Mouse (Mus musculus) embryonic facial prominence, embryonic 12.5 days (tissue): ENCODE measurements around the gene Iqsec1. TPM values are rescaled to one million over a fixed set of nuclear protein-coding genes. Genes with fewer than 3 reads are reported as not detected.

Experiments
- ATAC-seq: fragments of 200-750 bp; cut with Nextera tagmentation; 2 replicates; pipeline ENCODE4 v1.8.0; 2017; ENCODE audit not compliant: insufficient number of reproducible peaks, insufficient read depth, low FRiP score, low TSS enrichment
- H3K27ac ChIP-seq: fragments of 300-500 bp; sonication (generic); 2 replicates; pipeline ENCODE4 v1.5.1; 2016; ENCODE audit warnings: mild to moderate bottlenecking
- H3K27me3 ChIP-seq: fragments of 300-500 bp; sonication (generic); 2 replicates; pipeline ENCODE4 v1.6.1; 2016; ENCODE audit warnings: mild to moderate bottlenecking, moderate library complexity
- H3K36me3 ChIP-seq: fragments of 300-500 bp; sonication (generic); 2 replicates; pipeline ENCODE4 v1.6.1; 2016; ENCODE audit warnings: mild to moderate bottlenecking
- H3K4me1 ChIP-seq: fragments of 300-500 bp; sonication (generic); 2 replicates; pipeline ENCODE4 v1.6.1; 2016
- H3K4me2 ChIP-seq: fragments of 300-500 bp; sonication (generic); replicated peaks from 2 replicates; pipeline ENCODE4 v1.6.1; 2016; ENCODE audit warnings: mild to moderate bottlenecking, moderate library complexity
- H3K4me3 ChIP-seq: fragments of 300-500 bp; sonication (generic); 2 replicates; pipeline ENCODE4 v1.5.1; 2016; ENCODE audit warnings: mild to moderate bottlenecking
- H3K9ac ChIP-seq: fragments of 300-500 bp; sonication (generic); 2 replicates; pipeline ENCODE4 v1.6.1; 2016; ENCODE audit warnings: mild to moderate bottlenecking, moderate library complexity
- H3K9me3 ChIP-seq: fragments of 300-500 bp; sonication (generic); 2 replicates; pipeline ENCODE4 v1.6.1; 2016; ENCODE audit warnings: mild to moderate bottlenecking, moderate library complexity
- WGBS: fragments of 180-500 bp; shearing (Covaris S2); methylation state at CpG from one replicate; pipeline ENCODE4 v1.1.7; 2016; 5-methylcytosine and 5-hydroxymethylcytosine counted together
- polyA plus RNA-seq: library from polyadenylated mRNA; unstranded; fragments of >200 nt; fragmentation: Nextera tagmentation; extraction: Ambion mirVana; gene quantifications from 2 replicates; pipeline ENCODE4 v1.2.1, GENCODE M21; 2016

The Iqsec1 gene
- polyA plus RNA-seq, 1 experiment from 2014 or later = 11.0 TPM

DNA sequence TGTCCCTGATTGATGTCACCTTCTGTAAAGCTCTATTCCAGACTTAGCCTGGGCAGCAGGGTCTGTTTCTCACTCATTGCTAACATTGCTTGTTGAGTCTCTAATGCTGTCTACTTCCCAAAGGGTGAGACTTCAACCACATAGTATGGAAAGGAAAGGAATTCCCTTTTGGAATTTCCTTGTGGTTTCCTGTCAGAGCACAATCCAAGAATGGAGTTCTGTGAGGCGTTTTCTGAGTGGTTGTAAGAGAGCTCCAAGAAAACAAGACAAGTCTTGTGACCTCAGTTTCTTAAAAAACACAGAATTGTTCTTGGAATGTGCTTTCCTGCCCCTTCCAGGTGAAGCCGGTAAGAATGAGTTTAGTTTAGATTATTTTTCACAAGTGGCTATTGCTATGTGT, 37.5 kb downstream of the Iqsec1 start:
- peaks cover 2% of the 10 kb centered on the region; the same call in 1 of the 2 replicates for H3K4me1 ChIP-seq
- H3K36me3 ChIP-seq = no peaks in the 10 kb centered on the region
- no peak overlapping the region for H3K4me3 ChIP-seq
- no peaks in the 10 kb centered on the region for H3K27me3 ChIP-seq
- H3K4me2 ChIP-seq = no peak overlapping the region
- no peaks in the 10 kb centered on the region for H3K9me3 ChIP-seq
- no peak overlapping the region for H3K9ac ChIP-seq
- no peak overlapping the region for H3K27ac ChIP-seq
- ATAC-seq = no peak
- WGBS = 62% methylated on average over 2 of the region's 2 CpGs

DNA sequence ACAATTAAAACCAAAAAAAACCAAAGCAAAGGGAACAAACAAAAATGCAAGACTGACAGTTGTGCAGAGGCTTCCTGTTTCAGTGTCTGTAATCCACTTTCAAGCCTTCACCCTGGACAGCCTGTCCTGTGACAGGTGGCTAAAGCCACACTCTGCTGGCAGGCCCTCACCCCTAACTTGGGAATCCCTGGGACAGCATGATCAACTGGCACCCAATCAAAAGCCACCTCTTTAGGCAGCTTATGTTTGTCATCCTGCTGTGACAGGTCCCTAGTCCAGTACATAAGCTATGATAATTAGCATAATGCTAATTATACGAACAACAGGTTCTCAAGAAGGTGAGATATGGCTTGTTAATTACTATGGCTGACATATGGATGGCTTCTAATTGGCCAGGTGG, 40.4 kb downstream of the Iqsec1 start:
- no peak for ATAC-seq
- no peak overlapping the region for H3K27ac ChIP-seq
- H3K9ac ChIP-seq = no peak overlapping the region
- no peak overlapping the region for H3K4me3 ChIP-seq
- no peak overlapping the region for H3K4me2 ChIP-seq
- no peaks in the 10 kb centered on the region for H3K36me3 ChIP-seq
- 80% methylated on average over 1 of the region's 1 CpGs for WGBS
- no peaks in the 10 kb centered on the region for H3K9me3 ChIP-seq
- H3K4me1 ChIP-seq = peaks cover 5% of the 10 kb centered on the region; the same call in 1 of the 2 replicates
- H3K27me3 ChIP-seq = no peaks in the 10 kb centered on the region

GRCm38 (mm10) chr6:90945560-90946230, 42.8 kb downstream of the Iqsec1 start:
- Histone ChIP-seq H3K9me3 (no peaks in the 10 kb centered on the region), H3K4me2 (no peak overlapping the region), H3K36me3 (no peaks in the 10 kb centered on the region), H3K27ac (no peak overlapping the region), H3K9ac (no peak overlapping the region), H3K4me1 (peaks cover 9% of the 10 kb centered on the region; the same call in 1 of the 2 replicates), H3K27me3 (no peaks in the 10 kb centered on the region), H3K4me3 (no peak overlapping the region)
- WGBS = 53% methylated on average over 2 of the region's 2 CpGs
- 0 out of 2 replicates have a peak, but pooled peaks have one; percentile 28 for ATAC-seq

GRCm38 (mm10) chr6:90941257-90941656, 47.2 kb downstream of the Iqsec1 start:
- ATAC-seq = no peak
- H3K9ac ChIP-seq = no peak overlapping the region
- no peaks in the 10 kb centered on the region for H3K27me3 ChIP-seq
- WGBS = 39% methylated on average over 3 of the region's 3 CpGs
- H3K4me1 ChIP-seq = peaks cover 14% of the 10 kb centered on the region
- no peak overlapping the region for H3K4me3 ChIP-seq
- no peaks in the 10 kb centered on the region for H3K36me3 ChIP-seq
- H3K9me3 ChIP-seq = no peaks in the 10 kb centered on the region
- no peak overlapping the region for H3K27ac ChIP-seq
- no peak overlapping the region for H3K4me2 ChIP-seq

- Histone ChIP-seq H3K9ac (no peak overlapping the region), H3K4me3 (no peak overlapping the region), H3K4me1 (peaks cover 5% of the 10 kb centered on the region), H3K27me3 (no peaks in the 10 kb centered on the region), H3K36me3 (no peaks in the 10 kb centered on the region), H3K27ac (no peak overlapping the region), H3K4me2 (no peak overlapping the region), H3K9me3 (no peaks in the 10 kb centered on the region)
- ATAC-seq = no peak
- 90% methylated on average over 3 of the region's 3 CpGs for WGBS
Measured at GRCm38 (mm10) chr6:90933656-90934055, 54.8 kb downstream of the Iqsec1 start.

- Histone ChIP-seq H3K36me3 (no peaks in the 10 kb centered on the region), H3K4me2 (no peak overlapping the region), H3K27ac (no peak overlapping the region), H3K9me3 (no peaks in the 10 kb centered on the region), H3K4me3 (no peak overlapping the region), H3K9ac (no peak overlapping the region), H3K27me3 (no peaks in the 10 kb centered on the region), H3K4me1 (0 out of 2 replicates have a peak, but pooled peaks cover 6% of the 10 kb centered on the region)
- no peak for ATAC-seq
- 71% methylated on average over 2 of the region's 2 CpGs for WGBS
Measured at GRCm38 (mm10) chr6:90928806-90929205, 59.7 kb downstream of the Iqsec1 start.

DNA sequence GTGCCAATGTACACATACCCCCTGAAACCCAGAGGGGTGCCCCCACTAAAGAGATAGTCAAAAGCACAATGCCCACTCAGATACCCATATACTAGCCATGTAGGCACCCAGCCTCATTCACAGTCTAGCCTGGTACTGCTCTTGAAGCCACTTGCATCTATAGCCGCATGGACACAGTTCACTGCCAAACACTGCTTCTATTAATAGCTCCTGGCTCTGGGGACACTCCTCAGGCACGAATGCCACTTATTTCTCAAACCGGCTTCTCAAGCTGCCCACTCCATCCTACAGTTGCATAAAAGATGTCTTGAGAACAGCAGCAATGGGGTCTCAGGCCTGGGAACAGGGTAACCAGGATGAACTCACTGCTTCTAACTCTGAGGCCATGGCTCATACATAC, 63.0 kb downstream of the Iqsec1 start:
- H3K9ac ChIP-seq = no peak overlapping the region
- H3K27me3 ChIP-seq = no peaks in the 10 kb centered on the region
- WGBS = 81% methylated on average over 3 of the region's 3 CpGs
- H3K4me1 ChIP-seq = peaks cover 9% of the 10 kb centered on the region
- H3K4me3 ChIP-seq = no peak overlapping the region
- ATAC-seq = no peak
- H3K27ac ChIP-seq = no peak overlapping the region
- H3K36me3 ChIP-seq = no peaks in the 10 kb centered on the region
- H3K9me3 ChIP-seq = no peaks in the 10 kb centered on the region
- no peak overlapping the region for H3K4me2 ChIP-seq

DNA sequence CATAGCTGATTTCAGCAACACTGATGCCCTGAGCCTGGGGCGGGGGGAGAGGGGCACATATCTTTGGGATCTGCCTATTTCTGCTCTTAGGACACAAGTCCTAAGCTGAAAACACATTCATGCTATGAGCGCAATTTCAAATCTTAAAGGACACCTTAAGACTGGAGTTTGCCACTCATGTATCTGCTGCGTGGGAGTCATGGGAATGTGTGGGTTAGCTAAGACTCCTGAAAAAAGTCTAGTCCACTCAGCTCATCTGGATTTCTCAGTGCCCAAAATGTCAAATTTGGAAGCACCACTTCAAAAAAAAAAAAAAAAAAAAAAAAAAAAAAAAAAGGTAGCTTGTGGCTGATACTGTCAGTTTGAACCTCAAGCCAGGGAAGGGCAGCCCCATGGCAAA, 63.7 kb downstream of the Iqsec1 start:
- H3K4me1 ChIP-seq = peaks cover 16% of the 10 kb centered on the region

GRCm38 (mm10) chr6:90924379-90924778, 64.1 kb downstream of the Iqsec1 start:
- H3K9ac ChIP-seq = no peak overlapping the region
- no peak for ATAC-seq
- peaks cover 20% of the 10 kb centered on the region for H3K4me1 ChIP-seq
- no peaks in the 10 kb centered on the region for H3K36me3 ChIP-seq
- no peak overlapping the region for H3K4me2 ChIP-seq
- H3K4me3 ChIP-seq = no peak overlapping the region
- no peaks in the 10 kb centered on the region for H3K9me3 ChIP-seq
- H3K27me3 ChIP-seq = no peaks in the 10 kb centered on the region
- H3K27ac ChIP-seq = no peak overlapping the region
- 73% methylated on average over 4 of the region's 4 CpGs for WGBS

More for the DNA sequence above, 63.7 kb downstream of the Iqsec1 start:
- no peak for ATAC-seq
- H3K9ac ChIP-seq = no peak overlapping the region
- H3K4me2 ChIP-seq = no peak overlapping the region
- no peaks in the 10 kb centered on the region for H3K9me3 ChIP-seq
- 93% methylated on average over 3 of the region's 3 CpGs for WGBS
- no peaks in the 10 kb centered on the region for H3K36me3 ChIP-seq
- H3K27ac ChIP-seq = no peak overlapping the region
- H3K27me3 ChIP-seq = no peaks in the 10 kb centered on the region
- no peak overlapping the region for H3K4me3 ChIP-seq

DNA sequence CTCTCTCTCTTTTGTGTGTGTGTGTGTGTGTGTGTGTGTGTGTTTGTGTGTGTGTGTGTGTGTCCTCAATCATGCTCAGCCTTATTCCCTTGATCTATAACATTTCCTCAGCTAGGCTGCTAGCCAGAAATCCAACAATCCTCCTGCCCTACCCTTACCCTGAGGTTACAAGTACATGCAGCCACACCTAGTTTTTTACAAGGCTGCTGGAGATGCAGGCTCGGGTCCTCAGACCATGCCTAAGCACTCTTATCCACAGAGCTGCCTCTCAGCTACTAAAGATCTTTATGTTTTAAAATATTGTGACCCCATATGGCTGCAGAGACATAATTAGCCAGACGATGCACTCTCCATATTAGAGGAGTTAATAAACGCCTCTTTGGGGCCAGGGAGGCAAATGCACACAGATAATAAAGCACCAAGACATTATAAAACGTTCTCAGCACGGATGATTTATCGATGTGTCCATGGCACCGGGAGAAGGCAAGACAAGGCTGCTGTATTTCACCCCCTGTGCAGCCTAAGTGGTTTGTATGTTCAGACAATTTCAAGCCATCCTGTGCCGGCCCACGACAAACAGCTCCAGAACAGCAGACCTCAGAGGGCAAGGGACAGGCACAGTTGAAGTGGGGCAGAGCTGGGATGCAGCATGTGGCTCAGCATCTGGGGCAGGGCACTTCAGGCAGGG, 67.1 kb downstream of the Iqsec1 start:
- 70% methylated on average over 9 of the region's 9 CpGs for WGBS
- Histone ChIP-seq H3K4me2 (no peak overlapping the region), H3K27ac (no peak overlapping the region), H3K9ac (no peak overlapping the region), H3K9me3 (no peaks in the 10 kb centered on the region), H3K4me3 (no peak overlapping the region), H3K27me3 (no peaks in the 10 kb centered on the region), H3K36me3 (no peaks in the 10 kb centered on the region), H3K4me1 (peaks cover 19% of the 10 kb centered on the region)
- ATAC-seq = no peak

- Histone ChIP-seq H3K27me3 (no peaks in the 10 kb centered on the region), H3K9me3 (no peaks in the 10 kb centered on the region), H3K4me3 (no peak overlapping the region), H3K27ac (no peak overlapping the region), H3K4me2 (no peak overlapping the region), H3K36me3 (no peaks in the 10 kb centered on the region), H3K4me1 (peaks cover 17% of the 10 kb centered on the region), H3K9ac (no peak overlapping the region)
- WGBS = 56% methylated on average over 5 of the region's 5 CpGs
- no peak for ATAC-seq
Measured at GRCm38 (mm10) chr6:90920510-90921220, 67.8 kb downstream of the Iqsec1 start.
